Mouse (Mus musculus) forelimb bud, embryonic 11.5 days (tissue): ENCODE data around the gene Hoxb9.
A peak's percentile ranks its signal among the peaks of the same experiment; 100 is the strongest.

ENCODE experiments used
- DNase-seq: peaks from one replicate; pipeline ENCODE4 v3.0.0-alpha.2; 2012; ENCODE audit warnings: low read depth, low spot score

Hoxb9 gene

DNA sequence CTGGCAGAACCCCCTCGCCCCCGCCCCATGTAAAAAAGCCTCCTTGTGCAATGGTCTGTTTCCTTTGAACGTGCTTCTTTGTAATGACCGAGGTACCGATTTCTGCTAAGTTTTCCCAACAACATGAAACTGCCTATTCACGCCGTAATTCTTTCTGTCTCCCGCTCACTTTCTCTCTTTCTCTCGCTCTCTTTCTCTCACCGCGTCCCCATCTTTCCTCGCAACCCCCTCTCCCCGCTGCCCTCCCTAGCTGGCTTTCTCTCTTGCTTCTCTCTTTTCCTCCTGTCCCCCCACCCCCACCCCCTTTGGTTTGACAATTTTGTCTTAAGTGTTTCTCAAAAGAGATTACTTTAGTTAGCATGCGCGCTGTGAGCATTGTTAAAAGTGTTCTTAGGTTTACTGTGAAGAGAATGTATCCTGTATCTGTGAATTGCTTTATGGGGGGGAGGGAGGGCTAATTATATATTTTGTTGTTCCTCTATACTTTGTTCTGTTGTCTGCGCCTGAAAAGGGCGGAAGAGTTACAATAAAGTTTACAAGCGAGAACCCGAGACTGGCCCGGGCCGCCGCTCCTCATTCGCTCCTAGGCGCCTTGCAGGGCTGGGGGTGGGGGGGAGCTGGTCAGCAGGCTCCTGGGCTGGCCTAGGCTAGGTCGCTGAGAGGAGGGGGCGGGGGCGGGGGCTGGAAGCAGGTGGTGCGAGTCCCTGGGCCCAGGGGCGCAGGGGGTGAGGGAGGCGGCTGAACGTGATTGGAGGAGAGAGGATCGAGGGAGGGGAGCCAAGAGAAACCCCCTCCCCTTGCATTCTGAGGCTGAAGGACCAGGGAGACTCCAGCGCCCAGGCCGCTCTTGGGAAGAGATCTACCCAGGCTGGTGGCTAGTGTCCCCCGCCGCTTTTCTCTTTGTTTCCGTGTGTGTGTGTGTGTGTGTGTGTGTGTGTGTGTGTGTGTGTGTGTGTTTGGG, 13.8 kb downstream of the Hoxb9 start:
- no peak for DNase-seq

DNA sequence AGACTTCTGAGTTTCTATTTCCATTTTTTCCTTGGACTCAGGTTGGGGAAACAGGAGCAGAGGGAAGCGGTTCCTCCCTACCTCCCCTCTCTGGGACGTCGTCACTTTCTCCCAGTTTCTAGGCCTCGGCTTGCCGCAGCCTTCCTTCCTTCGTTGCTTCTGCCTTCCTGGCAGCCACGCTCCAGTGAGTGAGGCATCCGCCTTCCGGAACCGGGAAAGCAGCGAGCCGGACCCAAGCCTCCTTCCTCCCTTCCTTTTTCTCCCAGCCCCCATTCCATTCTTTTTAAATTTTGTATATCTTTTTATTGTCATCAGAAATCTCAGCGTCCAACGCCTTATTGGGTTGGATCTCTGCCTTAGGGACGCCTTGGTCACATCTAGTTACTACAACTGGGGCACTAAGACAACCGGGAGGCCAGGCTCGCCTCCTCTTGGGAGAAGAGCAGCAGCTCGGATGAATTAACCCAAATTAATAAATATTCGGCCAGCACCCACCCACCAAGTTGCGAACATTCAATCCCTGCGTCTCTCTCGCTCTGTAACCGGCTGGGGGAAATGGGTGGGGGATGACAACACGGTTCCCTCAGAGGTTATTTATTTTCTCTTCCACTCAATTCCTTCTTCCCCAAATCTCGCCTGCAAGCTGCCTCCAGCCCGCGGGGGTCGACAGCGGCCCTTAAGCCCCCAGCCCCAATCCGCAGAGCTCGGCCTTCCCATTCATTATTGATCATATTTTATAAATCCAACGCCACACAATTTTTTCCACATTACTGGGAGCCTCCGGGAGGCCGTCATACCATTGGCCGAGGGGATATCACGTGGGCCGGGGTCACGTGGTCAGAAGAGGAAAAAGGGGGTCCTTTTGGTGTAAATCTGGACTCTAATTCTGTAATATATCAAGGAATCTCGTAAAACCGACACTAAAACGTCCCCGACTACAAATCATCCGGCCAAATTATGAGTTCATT, 14.8 kb downstream of the Hoxb9 start, which contains the start of gene Hoxb7:
Hoxb7 (plus strand) TSS at position 853 of the 968 bp plus-strand sequence.
- no peak for DNase-seq

DNA sequence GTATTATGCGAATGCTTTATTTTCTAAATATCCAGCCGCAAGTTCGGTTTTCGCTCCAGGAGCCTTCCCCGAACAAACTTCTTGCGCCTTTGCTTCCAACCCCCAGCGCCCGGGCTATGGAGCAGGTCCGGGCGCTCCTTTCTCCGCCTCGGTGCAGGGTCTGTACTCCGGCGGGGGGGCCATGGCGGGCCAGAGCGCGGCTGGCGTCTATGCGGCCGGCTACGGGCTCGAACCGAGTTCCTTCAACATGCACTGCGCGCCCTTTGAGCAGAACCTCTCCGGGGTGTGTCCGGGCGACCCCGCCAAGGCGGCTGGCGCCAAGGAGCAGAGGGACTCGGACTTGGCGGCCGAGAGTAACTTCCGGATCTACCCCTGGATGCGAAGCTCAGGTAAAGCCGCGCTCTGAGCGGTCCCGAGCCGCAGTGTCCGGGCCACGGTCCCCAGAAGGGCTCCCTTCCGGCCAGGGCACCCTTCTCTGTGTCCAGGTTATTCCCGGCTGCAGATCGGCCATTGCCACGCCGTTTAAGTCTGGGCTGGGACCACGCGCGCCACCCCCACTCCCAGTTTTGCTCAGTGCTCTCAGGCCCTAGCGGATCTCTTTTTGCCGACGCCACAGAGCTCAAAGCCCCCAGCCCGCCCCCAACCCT, 15.6 kb downstream of the Hoxb9 start:
- DNase-seq = no peak

GRCm38 (mm10) chr11:96287411-96287810, 16.2 kb downstream of the Hoxb9 start:
- DNase-seq = no peak

- DNase-seq = no peak
Observed at GRCm38 (mm10) chr11:96288455-96289221, 17.4 kb downstream of the Hoxb9 start.

DNA sequence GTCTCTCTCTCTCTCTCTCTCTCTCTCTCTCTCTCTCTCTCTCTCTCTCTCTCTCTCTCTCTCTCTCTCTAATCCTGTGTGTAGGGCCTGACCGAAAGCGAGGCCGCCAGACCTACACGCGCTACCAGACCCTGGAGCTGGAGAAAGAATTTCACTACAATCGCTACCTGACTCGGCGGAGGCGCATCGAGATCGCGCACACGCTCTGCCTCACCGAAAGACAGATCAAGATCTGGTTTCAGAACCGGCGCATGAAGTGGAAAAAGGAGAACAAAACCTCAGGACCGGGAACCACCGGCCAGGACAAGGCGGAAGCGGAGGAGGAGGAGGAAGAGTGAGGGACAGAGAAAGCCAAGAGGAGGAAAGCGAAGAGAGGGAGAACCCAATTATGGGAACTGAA, 18.0 kb downstream of the Hoxb9 start:
- DNase-seq = no peak

- no peak for DNase-seq
Observed at GRCm38 (mm10) chr11:96289837-96290236, 18.6 kb downstream of the Hoxb9 start.

- no peak for DNase-seq
Observed at GRCm38 (mm10) chr11:96290705-96291355, 19.6 kb downstream of the Hoxb9 start.

DNA sequence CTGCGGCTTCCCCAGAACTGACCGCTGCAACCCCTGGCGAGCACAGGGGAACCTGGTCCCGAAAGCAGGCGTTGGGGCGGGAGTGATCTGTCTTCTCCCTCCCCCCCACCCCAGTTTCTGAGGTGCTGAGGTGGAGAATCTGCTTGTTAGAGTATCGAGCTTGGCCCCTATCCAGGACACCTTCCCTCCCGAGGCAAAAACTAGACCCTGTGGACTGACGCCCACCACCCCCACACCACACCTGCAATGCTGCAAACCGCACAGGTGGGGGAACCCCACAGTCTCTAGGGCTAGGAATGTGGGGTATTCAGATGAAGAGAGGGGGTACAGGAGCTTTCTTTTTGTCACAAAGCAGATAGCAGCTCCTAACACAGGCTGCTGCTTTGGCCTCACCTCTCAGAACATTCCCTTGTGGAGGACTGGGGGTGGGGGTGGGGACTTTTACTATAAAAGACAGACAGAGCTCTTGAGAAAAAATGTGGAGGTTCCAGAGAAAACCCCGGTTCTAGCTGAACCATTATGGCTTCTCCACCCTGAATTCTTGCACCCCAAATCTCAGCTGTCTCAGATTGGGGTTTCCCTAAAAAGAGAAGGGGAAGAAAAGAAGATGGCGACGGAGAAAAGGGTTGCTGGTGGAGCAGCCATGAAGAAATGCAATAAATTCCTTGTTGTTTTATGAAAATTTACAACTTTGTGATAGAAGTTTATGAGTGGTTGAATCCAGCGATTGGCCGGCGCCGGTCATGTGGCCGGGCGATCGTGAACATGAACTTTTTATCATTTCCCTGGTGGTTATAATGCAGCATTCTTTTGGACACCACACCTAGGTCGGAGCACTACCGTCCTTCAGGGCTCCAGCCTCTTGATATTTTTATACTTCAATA, 20.7 kb downstream of the Hoxb9 start, which contains the start of gene Hoxb6:
Hoxb6 (plus strand) TSS at position 796 of the 884 bp plus-strand sequence.
- DNase-seq = no peak

DNA sequence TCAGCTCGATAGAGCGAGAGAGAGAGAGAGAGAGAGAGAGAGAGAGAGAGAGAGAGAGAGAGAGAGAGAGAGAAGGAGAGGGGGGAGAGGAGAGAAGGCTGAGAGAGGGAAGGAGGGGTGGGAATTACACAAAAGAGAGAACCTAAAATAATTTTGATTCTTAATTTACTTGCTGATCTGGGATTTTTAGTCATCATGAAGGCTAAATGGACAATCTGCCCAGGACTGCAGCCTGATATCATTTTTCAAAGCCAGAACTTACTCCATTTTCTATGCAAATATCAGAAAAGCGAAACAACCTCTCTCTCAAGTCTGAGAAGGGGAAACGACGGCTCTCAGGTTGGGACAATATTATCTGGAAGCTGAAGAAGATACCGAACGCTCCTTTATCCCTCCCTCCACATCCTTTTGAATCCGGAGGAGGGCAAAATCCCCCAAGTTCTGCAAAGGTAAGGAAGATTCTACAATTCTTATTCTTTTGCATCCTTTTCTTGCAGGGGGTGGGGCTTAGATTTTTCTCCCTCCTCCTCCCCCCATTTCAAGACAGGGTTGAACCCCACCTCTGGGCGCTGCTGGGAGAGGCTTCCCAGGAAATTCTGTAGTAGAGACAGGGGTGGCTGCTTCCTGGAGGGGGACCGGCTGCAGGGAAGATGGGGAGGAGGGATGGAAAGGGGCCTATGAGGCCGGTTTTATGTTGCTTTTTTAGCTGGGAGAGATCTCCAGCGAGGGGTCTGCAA, 21.5 kb downstream of the Hoxb9 start:
- no peak for DNase-seq

DNA sequence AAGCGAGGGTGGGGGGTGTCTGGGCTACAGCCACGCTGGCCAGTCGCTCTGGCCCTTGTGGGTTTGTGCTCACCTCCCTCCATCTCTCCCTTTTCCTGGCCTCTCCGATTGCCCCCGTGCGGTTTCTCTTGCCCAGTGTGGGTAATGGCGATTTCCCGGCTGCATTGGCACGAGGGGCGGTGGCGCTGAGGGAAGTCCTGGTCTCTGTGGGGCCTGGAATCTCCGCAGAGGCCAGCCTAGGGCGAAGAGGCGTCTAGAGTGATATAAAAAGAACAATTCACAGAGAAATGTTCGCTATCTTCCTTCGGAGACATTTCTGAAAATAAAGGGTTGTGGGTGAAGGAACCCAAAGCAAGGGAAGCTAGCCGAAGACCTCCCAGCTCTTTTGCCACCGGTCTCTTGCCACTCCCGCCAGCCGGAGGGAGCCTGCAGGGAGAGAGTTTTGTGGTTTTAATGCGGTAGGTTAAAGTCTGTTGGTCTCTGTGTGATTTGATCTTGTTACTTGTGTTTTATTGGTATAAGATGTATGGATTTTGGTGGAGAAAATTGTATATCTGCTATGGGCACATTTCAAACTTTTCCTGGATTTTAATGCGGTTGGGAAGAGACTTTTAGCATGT, 22.2 kb downstream of the Hoxb9 start:
- DNase-seq = no peak

DNA sequence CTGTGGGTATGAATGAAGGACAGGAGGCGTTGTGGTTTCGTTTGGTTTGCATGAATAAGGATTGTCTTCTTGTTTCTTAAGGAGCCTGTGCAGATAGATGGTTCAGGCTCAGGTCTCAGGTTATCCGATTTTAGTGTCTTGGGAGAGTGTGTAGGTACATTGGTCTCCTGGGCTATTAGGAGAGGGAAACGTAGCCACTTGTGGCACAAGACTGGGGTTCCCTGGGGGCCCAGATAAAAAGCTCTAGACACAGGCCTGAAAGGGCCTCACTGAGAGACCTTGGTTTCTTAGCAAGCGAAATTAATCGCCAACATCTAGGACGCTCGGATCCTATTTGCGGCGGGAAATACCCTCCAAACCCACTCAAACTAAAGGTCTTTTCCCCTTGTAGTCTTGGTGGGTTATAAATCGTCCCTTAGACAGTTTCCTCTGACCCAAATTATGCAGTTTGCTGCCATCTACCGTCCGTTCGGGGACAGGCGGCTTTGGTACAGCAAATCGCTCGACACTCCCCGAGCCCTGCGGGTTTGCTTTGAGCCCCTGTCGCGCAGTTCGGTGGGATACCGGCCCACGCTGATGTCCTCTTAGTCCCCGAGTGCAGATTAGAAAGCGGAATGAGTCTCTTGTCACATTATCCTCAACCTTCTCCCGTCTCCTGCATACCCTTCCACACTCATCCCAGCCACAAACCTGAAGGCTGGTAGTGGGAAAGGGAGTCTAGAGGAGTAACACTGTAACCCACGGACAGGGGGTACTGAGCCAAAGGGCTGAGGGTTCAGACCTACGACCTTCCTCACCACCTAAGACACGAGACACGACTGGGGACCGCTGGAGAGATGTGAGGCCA, 23.2 kb downstream of the Hoxb9 start:
- peak; percentile 87 for DNase-seq

- no peak for DNase-seq
Observed at GRCm38 (mm10) chr11:96295092-96295835, 24.0 kb downstream of the Hoxb9 start.

DNA sequence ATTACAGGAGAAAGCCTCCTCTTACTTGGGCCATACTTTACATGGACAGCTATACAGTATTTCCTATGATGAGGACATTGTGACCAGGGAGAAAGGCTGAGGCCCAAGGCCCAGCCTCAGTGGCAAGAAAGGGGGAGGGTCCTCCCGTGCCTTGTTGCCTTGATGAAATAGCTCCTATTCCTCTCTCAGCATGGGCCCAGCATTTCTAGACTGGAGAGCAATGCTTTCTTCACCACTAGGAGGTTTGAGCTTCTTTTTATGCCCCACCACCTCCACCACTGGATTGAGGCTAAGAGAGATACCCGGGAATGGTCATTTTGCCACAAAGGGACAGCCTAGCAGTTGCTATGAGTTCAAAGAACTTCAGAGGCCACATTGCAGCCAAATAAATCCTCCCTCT, 25.7 kb downstream of the Hoxb9 start:
- no peak for DNase-seq

DNA sequence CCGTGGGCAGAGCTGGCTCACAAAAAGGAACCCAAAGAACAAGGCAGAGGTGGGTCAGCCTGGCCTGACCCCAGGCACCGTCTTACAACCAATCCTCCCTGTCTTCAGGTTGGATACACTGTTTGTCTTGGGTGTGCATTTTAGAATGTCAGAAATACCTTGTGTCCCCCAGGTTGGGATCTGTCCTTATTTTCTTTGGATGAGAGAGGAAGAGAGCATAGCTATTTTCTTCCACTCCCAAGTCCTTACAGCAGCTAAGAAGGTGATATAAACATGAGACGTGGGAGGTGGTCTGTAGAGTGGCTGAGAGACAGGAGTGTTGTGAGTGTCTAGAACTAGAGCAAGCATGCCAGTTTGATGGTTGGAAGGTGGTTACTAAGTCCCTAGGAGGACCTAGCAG, 26.2 kb downstream of the Hoxb9 start:
- DNase-seq = no peak

- DNase-seq = no peak
Observed at GRCm38 (mm10) chr11:96297968-96298635, 26.8 kb downstream of the Hoxb9 start.
